Mouse (Mus musculus): ENCODE measurements at regions not wholly inside any gene's neighbourhood (a gene's known extent, or its start where the extent isn't known, plus 50 kb on each side); places are given as distances from the start of the nearest gene placed in this dataset.
"Not testable (repeated sequence)": the region's sequence is repeated elsewhere in the genome, so short reads cannot be mapped to it uniquely, and the experiment has no call there.

DNA sequence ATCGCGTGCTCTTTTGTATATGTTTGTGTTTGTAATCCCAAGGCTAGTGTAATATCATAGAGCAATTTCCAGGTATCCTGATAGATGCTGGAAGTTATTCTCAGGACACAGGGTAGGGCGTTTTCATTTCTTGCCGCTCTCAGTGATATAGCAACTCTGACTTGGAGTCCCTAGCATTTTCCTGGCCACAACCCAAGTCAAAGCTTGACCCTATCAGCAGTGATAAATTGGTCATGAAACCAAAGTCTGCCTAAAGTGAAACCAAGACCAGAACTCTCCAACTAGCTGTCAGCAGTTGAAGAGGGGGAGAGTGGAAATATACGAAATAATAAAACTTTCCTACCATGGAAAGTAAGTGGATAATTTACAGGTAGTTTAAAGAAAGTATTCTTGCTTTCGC is 77.7 kb upstream of the Dyrk2 start:
- Histone ChIP-seq H3K27me3 (ENCODE audit: insufficient read depth, low read length) (no peaks in the 10 kb centered on the region), H3K9me3 (ENCODE audit: low read length) (no peaks in the 10 kb centered on the region), H3K36me3 (ENCODE audit: insufficient read depth, low read length) (no peaks in the 10 kb centered on the region), H3K4me1 (replicated peaks; ENCODE audit: low read depth, low read length) (no peaks in the 10 kb centered on the region), H3K4me3 (replicated peaks; ENCODE audit: low read length) (no peak overlapping the region)
- TF ChIP-seq NANOG (IDR thresholded peaks at IDR 0.05; ENCODE audit: borderline replicate concordance, low read length) = no peak
- TF ChIP-seq CTCF (conservative IDR thresholded peaks at IDR 0.05; ENCODE audit: low read length) = no peak
- no peak for TF ChIP-seq POU5F1 (IDR thresholded peaks at IDR 0.05; ENCODE audit: borderline replicate concordance, low read length)

DNA sequence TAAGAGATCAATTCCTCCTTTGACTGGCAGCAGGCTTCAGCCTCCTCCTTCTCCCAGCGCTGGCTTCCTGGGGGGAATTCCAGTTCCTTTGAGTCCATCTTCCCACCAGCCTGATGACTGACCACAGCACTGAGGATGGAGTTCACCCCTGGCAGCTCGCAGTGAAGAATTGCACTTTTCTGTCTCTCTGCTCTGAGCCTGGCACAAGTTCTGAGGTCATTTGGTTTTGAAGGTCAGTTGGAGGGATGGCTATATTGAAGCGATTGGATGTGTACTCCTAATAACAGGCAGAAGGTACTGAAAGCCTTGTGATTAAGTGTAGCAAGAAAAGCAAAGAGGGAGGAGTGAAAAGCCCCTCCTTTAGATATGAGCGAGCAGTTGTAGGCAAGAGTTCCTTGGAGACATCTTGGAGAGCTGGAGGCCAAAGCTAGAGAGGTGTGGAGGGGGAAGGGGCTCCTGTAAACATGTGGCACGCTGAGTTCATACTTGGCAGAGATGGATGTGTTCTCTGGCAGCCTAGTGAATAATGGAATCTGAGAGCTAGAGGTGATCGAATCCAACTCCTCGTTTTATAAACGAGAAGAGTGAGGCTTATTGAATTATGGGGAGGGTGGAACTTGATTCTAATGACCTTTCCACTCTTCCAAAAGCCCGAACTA is 77.1 kb upstream of the Dyrk2 start:
- no peaks in the 10 kb centered on the region for H3K27me3 ChIP-seq (ENCODE audit: insufficient read depth, low read length)
- H3K36me3 ChIP-seq (ENCODE audit: insufficient read depth, low read length) = no peaks in the 10 kb centered on the region
- TF ChIP-seq NANOG (IDR thresholded peaks at IDR 0.05; ENCODE audit: borderline replicate concordance, low read length) (no peak), CTCF (conservative IDR thresholded peaks at IDR 0.05; ENCODE audit: low read length) (no peak), POU5F1 (IDR thresholded peaks at IDR 0.05; ENCODE audit: borderline replicate concordance, low read length) (no peak)
- H3K4me3 ChIP-seq (replicated peaks; ENCODE audit: low read length) = no peak overlapping the region
- H3K4me1 ChIP-seq (replicated peaks; ENCODE audit: low read depth, low read length) = no peaks in the 10 kb centered on the region
- no peaks in the 10 kb centered on the region for H3K9me3 ChIP-seq (ENCODE audit: low read length)

DNA sequence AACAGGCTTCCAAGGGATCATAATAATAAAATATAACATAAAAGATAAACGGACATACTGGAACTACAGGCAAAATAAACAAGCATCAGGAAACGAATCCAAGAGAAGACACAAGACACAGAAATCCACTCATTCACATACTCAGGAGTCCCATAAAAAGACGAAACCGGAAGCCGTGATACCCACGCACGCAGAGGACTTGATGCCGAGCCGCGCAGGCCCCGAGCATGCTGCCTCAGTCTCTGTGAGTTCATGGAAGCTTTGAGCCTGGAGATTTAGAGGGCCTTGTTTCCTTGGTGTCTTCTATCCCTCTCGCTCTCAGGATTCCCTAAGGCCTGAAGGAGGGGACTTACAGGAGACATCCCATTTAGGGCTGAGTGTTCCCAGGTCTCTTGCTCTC is 57.3 kb upstream of the Dyrk2 start:
- H3K4me1 ChIP-seq (replicated peaks; ENCODE audit: low read depth, low read length) = no peaks in the 10 kb centered on the region
- H3K4me3 ChIP-seq (replicated peaks; ENCODE audit: low read length) = no peak overlapping the region
- no peaks in the 10 kb centered on the region for H3K36me3 ChIP-seq (ENCODE audit: insufficient read depth, low read length)
- no peaks in the 10 kb centered on the region for H3K9me3 ChIP-seq (ENCODE audit: low read length)
- TF ChIP-seq NANOG (IDR thresholded peaks at IDR 0.05; ENCODE audit: borderline replicate concordance, low read length) (no peak), POU5F1 (IDR thresholded peaks at IDR 0.05; ENCODE audit: borderline replicate concordance, low read length) (no peak), CTCF (conservative IDR thresholded peaks at IDR 0.05; ENCODE audit: low read length) (no peak)
- H3K27me3 ChIP-seq (ENCODE audit: insufficient read depth, low read length) = no peaks in the 10 kb centered on the region

DNA sequence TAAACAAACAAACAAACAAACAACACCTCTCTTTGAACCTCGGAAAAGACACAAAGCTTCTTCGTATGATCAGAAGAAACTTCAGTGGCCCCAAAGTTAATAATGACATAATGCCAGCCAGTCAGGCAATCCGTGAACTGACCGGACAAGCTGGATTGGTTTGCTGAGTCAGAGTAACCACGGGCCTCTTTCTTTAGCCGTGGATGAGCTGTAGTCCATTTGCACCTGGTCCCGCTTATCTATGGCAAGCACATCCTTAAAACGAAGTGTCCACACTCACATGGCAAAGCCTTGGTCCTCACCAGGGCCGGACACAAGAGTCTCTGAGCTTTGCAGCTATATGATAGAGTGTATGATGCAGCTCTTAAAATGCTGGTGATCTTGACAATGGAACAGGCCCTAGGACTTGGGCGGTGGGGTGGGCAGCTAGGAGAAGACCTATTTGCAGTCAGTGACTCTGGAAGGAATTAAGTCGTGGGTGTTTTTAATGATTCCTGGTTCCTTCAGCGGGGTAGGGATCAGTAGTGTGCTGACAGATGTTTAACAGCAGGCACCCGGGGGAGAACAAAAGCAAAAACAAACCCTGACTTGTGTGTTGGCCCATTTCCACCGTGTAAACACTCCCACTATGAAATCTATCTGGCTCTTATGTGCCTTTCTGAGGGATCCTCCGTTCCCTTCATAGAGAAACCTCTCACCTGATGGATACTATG is 53.6 kb upstream of the Dyrk2 start:
- no peaks in the 10 kb centered on the region for H3K9me3 ChIP-seq (ENCODE audit: low read length)
- TF ChIP-seq CTCF (conservative IDR thresholded peaks at IDR 0.05; ENCODE audit: low read length) (no peak), NANOG (IDR thresholded peaks at IDR 0.05; ENCODE audit: borderline replicate concordance, low read length) (no peak), POU5F1 (IDR thresholded peaks at IDR 0.05; ENCODE audit: borderline replicate concordance, low read length) (no peak)
- no peak overlapping the region for H3K4me3 ChIP-seq (replicated peaks; ENCODE audit: low read length)
- H3K27me3 ChIP-seq (ENCODE audit: insufficient read depth, low read length) = no peaks in the 10 kb centered on the region
- no peaks in the 10 kb centered on the region for H3K36me3 ChIP-seq (ENCODE audit: insufficient read depth, low read length)
- H3K4me1 ChIP-seq (replicated peaks; ENCODE audit: low read depth, low read length) = no peaks in the 10 kb centered on the region

DNA sequence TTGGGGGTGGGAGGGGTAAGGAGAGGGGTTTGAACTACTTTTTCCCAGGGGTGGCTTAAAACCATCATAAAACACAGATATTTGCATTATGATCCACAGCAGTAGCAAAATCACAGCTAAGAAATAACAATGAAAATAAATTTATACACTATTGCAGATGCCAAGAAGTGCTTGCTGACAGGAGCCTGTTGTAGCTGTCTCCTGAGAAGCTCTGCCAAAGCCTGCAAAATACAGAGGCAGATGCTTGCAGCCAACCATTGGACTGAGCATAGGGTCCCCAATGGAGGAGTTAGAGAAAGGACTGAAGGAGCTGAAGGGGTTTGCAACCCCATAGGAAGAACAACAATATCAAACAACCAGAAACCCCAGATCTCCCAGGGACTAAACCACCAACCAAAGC is 52.1 kb upstream of the Dyrk2 start:
- H3K9me3 ChIP-seq (ENCODE audit: low read length); H3K4me1 ChIP-seq (replicated peaks; ENCODE audit: low read depth, low read length); H3K4me3 ChIP-seq (replicated peaks; ENCODE audit: low read length); H3K36me3 ChIP-seq (ENCODE audit: insufficient read depth, low read length); H3K27me3 ChIP-seq (ENCODE audit: insufficient read depth, low read length): not testable (repeated sequence)

Measured in E14TG2a.4 (cell line).